Mouse (Mus musculus) thymus, postnatal 14 days (tissue): ENCODE results near the gene Syk.

Source experiments
- DNase-seq: peaks from one replicate; pipeline ENCODE4 v3.0.0; 2021

Gene Syk

DNA sequence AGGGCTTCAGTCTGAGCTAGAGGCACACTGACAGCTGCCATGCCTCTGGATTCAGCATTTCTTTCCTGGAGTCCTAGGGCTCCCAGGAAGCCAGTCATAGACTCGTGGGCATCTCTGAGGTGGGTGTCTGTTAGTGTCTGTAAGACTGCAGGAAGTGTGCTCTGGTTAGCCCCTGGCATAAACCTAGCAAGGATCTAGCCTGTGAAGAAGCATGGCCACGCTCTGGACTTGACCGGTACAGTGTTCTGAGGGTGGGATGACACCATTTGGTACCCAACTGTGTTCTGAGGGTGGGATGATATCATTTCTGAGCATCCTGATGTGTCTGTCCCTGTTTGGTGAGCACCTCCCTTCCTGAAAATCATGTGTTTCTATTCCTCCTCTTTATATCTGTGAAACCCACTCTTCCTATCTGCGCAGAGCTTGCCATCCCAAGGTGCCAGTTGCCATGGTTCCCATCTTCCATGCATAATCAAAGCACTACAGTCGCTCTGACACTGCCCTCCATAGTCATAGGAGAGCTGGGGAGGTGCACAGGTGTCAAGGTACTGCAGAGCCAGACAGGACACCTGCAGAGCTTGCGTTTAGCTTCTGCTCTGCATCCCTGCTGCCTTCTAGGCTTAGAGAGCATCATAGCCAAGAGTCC lies 20.9 kb downstream of the Syk start:
- DNase-seq = no peak

DNA sequence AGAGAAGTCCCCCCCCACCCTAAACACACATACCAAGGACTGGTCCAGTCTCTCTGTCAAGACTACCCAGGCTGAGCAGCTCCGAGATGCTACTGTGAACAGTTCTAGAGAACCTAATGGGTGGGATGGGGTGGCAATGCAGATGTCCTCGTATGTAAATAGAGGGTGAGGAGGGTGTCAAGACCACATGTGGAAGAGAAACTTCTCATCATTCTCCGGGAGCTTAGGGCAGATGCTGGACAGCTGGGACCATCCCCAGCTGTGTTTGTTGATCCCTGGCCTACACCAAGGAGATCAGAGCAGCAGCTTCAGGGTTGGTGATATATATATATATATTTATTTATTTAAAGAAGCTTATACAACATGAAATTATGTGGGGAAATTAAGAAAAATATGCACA lies 22.0 kb downstream of the Syk start:
- no peak for DNase-seq

DNA sequence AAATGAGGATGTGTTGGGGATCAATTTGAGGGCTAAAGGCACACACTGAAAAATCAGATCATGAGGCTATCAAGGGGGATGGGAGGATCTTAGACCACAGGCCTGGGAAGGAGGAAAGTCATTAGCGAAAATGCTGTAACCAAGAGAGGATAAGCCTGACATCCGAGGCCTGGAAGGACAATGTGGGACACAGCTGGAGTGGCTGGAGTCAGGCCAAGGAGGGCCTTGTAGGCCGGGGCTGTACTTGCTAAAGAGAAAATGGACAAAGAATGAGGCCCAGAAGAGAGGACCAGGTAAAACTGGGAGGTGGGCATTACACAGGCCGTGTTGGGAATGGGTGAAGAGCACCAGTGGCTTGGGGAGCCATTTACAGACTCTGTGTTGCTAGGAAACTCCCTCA lies 22.9 kb downstream of the Syk start:
- DNase-seq = no peak

DNA sequence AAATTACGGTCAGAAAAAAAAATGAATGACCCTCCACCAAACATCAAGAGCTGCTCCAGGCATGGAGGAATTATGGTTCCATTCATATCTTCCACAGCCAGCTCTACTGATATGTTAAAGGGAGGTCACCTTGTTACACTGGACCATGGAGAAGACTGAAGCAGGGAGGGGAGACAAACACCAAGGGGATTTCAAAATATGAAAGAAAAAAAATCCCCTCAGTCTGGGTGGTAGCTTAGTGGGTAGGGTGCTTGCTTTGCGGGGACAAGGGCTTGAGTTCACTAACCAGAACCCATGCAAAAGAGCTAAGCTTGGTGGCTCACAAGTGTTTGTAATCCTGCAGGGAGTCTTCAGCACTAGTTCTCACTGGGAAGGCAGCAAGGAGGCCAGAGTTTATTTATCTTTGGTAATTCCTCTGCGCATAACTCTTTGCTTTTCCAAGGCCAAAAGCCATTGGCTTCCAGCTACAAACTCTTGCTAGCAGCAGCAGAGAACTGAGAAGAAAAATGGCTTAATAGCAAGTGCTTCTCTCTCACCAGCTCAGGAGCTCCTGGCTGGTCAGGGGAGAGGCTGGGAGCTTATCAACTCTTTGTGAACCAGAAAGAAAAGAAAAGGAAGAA lies 23.8 kb downstream of the Syk start:
- DNase-seq = no peak

DNA sequence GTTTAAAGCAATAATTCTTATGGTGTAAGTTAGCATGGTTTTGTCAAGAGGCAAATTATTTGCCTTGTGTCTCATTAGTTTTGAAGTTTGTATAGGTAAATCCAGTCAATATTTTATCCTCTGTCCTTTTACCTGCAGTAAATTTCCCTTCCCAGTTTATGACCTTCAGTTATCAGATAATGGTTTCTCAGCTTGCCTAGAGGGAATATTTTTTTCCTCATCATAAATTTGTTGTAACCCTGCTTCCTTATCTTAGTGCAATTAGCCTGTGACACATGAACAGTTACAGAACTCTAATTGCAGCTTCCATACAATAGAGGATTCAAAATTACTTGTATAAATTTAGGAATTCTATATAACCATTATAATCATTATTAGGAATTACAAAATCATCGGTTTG lies 25.0 kb downstream of the Syk start:
- DNase-seq = no peak

DNA sequence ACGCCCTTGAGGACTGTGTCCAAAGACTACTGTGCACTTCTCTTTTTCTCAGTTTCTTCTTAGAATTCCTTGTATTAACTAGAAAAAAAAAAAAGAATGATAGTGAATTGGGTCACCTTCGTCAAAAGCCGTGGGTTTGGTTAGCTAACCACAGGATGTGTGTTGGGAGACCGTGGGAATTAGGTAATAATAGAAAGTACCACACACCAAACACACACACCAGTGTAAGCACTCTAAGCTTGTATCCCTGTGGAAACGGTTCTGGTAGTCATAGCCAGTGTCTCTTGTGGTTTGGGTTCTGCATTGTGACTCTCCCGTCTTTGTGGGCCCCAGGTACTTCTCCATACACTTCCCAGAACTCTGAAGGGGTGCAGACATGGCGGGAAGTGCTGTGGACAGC lies 27.5 kb downstream of the Syk start:
- no peak for DNase-seq

DNA sequence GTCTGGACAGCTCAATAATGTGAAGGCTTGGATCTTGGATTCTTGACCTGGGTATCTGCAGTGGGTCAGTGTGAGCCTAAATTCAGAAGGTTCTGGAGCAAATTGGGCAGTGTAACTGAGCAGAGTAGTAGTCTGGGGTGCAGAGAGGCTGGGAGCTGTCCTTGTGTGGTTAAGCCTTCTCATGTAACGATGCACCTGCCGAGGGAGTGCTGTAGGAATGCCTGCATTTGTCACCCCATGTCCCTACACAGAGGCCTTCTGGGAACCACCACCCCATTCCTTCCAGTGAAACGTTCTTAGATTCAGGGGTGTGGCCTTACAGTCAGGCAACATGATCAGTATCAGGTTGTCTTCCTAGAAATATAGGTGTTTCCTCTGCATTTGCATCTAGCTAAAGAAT lies 30.3 kb downstream of the Syk start:
- DNase-seq = no peak

DNA sequence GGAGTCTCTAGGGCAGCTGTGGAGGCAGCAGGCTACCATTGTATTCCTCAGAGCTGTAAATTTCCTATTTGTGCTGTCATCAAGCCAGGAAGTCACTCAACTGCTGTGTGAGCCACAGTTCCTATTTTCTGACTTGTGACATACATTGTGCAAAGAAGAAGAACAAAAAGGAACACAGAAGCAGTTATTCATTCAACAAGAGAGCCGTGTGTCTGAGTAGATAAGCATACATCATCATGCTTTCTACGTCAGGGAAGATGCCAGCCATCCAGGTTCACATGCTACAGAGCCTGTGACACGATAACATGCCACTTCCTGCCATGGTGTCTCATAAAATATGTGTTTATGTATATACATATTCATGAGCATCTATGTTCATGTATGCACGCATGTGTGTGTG lies 32.1 kb downstream of the Syk start:
- no peak for DNase-seq

DNA sequence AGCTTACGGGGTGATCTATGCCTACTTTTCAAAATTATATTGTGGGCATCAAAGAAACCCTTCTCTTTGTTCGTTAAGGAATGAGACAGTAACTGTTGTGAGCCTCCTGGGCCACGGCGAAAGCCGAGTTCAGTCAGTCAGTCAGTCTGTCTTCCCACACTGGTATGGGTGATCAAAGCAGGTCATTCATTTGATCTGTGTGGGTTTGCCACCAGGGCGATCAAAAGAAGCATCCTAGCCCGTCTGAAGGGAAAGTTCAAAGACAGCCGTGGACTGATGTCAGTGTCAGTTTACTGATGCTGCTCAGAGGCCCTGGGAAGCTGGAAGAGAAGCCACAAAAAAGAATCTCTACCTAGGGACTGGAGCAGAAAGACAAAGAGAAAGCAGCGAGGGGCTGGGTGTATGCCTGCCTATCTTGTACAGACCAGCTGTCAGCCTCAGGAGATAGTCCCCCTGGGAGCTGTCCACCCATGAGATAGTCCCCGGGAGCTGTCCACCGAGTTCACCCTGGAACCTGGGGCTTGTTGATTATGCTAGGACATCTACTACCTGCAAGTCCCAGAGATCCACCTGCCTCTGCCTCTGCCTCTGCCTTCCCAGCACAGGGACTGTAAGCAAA lies 34.2 kb downstream of the Syk start:
- DNase-seq = no peak

DNA sequence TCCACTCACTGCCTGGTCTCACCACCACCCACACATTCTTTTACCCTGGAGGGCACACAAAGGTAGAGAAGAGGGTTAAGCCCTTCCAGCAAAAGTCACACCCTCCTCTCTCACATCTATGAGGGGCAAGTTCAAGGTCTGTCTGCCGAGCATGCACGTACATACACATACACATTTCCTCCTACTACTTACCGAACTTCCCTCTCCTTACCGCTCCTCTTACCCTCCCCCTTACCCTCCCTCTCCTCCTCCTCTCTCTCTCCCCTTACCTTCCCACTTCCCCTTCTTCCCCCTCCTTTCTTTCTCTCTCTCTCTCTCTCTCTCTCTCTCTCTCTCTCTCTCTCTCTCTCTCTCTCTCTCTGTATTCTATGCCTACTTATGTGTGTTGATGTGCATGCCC lies 35.6 kb downstream of the Syk start:
- DNase-seq = no peak

DNA sequence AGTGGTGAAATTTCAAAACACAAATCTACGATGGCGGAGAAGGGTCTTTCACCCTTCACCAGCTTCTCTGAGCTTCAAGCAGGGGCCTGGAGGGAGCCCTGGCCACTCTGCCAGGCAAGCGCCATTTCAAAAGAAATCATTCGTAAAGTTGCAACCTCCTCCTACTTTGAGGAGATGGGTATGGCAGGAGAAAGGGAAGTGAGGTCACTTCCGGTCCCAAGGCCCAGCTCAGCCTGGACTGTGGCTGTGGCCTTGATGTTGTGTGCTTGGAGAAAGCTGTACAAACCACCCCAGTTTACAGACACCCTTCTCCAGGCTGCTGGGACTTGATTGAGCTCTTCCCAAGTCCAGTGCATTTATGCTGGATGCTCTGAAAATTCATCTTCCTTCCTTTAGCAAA lies 36.5 kb downstream of the Syk start:
- no peak for DNase-seq

DNA sequence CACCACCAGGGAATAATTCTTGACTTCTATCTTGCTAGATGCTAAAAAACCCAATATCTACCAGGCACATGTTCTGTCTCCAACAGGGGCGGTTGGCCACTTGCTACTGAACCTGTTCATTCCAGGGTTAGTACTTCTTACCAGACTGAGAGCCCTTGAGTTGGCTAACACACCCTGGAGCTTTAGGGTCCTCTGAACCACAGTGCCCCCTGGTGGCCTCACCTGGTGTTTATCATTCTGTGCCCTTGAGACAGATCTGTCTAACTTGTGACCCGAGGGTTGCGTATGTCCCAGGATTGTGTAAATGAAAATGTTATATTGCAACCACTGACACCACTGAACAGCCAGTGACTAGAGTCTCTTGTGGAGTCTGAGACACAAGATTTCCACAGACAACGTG lies 41.1 kb downstream of the Syk start:
- peak; percentile 89 for DNase-seq

DNA sequence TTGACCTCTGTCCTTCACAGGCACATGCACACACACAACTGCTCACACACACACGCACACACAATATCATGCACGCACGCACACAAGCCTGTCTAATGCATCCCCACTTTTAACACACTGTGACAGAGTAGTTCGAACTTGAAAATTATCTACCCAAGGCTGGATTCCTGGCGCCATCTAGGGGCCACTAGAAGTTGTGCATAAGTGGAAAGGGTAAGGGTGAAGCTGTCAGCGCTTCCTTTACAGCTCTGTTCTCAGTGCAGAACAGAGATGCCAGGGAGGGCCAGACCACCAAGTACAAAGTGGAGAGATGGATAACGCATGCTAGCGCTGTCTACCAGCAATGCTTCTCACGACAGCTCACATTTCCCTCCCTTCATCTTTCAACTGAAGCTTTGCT lies 45.6 kb downstream of the Syk start:
- DNase-seq = peak; percentile 62

DNA sequence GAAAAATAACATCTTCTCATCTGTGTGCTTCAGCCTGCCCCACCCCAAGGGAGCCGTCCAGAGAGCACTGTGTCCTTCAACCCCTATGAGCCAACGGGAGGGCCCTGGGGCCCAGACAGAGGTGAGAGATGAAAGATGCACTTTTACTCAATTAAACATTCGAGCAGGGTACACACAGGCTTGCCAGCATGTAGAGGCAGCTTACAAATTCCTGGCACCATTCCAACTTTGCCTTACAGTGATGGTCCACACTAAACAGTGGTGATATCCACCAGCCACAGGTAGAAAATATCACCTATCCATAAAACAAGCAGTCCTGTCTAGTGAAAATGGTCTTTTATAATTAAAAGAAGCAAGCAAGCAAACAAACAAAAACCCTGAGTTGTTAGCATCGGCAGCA lies 48.7 kb downstream of the Syk start:
- no peak for DNase-seq

DNA sequence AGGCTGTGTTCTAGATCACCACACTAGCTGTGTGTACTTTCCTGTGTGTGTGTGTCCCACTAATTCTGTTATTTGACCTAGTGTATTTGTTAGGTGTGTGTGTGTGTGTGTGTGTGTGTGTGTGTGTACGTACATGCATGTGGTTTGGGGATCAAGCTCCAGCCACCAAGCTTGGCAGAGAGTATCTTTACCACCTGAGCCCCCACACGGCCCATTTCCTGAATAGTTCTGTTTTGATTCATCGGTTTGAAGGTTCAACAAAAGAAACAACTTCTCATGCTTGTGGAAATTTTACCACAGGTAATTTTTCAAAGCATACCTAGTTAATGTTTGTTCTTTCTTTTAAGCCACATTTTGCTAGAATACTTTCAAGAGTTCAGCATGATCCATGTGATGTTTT lies 52.5 kb downstream of the Syk start:
- DNase-seq = no peak

DNA sequence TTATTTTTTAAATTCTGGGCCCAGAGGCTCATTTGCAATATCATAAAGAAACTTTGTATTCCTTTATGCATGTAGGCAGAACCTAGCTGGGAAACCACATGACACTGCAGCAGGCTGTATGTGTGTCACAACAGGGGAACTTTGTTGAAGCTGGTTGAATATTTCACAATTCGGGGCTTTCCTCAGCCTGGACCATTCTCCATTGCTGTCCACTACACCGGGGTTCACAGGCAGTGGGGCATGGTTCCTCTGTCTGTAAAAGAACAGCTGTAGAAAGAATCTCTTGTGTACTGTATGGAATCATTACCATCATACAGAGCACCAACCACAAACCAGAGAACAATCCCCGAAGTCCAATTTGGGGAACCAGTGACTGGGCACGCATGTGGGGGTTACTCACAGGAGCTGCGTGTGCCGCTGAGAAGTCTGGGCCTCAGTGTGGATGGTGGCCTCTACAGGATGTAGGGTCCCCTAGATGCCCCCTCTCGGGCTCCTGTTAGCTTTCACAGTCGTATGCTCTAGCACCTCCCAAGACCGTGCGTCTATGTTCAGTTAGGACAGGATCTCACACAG lies 53.3 kb downstream of the Syk start:
- no peak for DNase-seq

DNA sequence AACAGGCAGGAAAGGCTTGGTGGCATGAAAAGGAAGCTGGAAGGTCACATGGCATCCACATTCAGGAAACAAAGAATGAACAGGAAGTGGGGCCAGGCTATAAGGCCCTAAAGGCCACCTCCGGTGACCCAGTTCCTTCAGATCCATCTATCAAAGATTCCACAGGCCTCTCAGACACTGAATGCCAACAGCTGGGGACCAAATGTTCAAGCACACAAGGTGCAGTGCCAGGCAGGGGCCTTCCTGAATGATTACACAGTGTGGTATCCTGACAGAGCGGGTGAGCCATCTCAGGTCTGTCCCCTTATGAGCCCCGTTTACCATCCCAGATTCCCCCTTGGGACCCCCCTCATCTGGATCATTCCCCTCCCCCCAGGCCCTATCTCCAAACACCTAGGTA lies 63.6 kb downstream of the Syk start:
- no peak for DNase-seq

DNA sequence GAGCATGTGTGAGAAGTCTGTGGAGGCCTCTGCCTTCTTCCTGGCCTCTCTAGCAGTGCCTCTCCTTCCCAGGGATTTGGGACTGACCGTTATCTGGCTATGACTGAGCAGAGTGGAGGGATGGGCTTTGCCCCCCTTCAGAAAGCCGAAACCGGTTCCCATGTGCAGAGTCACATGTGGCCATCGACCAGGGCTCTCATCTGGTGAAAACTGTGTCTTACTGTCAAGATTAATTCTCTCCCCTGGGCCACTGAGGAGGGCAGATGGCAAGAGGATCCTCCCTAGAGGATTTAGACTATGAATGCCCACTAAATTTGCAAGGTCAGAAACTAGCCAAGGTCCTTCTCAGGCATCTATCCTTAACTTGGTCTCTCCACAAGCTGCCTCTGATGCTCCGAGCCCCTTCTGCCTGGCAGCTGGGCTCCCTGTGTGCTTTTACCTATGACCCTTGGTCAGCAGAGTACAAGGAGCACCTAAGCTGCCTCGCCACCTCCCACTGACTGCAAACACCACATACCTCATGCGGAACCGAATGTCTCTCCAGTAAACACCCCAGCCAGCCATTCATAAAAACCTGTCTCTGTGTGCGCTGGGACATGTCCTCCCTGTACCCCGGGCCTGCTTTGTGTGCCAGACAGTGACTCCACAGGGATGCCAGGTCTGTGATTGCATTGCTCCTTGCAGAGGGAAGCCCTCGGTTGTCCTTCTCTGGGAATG lies 65.2 kb downstream of the Syk start:
- DNase-seq = no peak

DNA sequence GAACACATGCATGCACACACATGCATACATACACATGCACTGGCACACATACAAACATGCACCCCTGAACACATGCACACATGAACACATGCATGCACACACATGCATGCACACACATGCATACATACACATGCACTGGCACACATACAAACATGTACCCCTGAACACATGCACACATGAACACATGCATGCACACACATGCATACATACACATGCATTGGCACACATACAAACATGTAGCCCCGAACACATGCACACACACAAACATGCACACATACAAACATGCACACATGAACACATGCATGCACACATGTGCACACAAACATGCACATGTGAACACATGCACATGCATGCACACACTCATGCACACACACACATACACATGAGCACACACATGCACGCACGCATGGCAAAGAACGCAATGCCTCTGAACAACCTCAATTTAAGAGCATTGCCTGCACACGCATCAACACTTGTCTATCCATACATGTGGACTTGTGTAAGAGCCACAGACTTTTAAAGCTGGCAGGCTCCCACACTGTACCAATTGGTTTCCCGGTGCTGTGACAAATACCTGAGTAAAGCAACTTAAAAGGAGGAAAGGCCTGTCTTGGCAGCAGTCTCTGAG lies 66.9 kb downstream of the Syk start:
- DNase-seq = no peak

DNA sequence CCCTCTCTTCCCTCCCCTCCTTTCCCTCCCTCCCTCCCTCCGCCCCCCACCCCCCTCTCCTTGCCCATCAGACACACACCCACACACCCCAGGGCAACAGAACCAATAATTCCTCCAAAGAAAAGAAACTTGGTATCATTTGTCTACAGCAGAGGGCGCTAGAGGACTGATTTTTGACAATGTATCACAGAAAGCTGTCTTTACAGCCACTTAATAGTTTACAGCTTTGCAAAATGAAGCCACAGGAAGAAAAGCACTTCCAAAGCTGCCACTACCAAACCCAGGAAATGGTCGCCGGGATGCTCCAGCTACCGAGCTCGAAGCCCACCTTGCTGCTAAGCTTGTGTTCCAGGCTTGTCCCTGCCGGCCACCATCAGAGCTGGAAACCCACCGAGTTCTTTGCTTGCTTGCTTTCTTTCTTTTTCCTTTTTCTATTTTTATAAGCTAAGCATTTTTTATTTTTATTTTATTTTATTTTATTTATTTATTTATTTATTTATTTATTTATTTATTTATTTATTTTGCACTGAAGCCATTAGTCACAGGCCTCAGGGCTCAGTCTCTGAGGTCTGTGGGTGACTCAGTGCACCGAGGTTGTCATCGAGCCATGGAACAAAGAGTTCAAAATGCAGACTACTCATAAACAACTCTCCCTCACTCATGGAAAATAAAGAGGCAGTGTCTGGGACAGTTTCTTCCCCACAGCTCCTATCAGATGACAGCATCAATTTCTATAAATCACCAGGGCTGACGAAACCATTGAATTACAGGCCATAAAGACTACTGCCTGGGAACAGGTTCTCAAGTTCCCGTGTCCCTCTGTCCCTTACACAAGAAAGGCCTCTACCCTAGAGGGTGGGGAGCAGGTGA lies 68.6 kb downstream of the Syk start:
- peak; percentile 63 for DNase-seq

DNA sequence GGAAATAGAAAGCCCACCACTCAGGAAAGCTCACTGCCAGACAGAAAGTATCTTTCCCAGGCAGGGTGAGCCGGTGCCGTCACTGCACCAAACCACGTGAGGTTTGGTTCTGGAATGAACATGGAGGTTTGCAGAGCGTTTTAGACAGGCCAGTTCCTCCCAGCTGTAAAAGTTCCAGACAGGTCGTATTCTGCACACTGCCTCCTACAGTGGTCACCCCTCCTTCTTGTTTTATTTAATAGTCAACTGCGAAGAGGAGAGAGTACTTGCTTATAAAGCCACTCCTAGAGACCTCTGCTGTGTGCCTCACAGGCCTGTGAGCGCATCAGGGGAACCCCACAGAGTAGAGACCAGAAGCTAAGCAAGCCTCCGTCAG lies 69.3 kb downstream of the Syk start:
- DNase-seq = no peak

DNA sequence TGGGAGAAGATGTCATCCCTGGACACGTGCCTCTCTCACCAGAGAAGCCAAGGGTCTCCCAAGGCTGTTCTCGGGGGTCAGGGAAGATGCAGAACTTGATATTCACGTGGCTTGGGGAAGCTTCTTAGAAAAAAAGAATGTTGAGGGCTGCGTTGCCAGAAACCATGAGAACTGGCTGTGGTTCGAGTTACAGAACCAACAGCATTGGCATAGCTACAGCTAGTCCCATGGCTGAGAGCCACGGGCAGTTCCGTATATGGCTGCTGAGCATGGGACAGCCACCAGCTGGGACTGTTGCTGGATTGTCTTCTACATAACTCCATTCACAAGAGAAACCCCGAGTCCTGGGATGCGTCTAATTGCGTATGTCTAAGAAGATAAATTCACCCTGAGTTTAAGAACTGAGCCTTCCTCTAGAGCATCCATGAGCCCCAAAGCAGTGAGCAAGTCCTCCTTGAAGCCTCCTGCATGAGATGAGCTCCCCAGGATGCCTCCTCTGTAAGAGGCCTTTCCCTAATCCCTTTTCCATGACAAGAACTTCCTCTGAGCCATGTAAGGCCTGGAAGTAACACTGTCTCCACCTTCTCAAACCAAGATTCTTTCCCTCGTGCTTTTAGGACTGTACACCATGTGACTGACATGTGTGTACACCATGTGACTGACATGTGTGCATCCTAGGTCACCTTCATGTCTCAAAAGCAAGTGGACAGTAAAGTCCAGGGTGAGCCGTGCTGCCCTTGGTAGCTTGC lies 71.3 kb downstream of the Syk start:
- DNase-seq = no peak
